Mouse (Mus musculus) lung, adult 2 months (tissue): ENCODE measurements at regions not wholly inside any gene's neighbourhood (a gene's known extent, or its start where the extent isn't known, plus 50 kb on each side); places are given as distances from the start of the nearest gene placed in this dataset.

Experiments
- DNase-seq: peaks from one replicate; pipeline ENCODE4 v3.0.0; 2022
- H3K4me1 ChIP-seq: fragments of 200-500 bp; 2 replicates; pipeline ENCODE4 v1.6.1; 2011; ENCODE audit warnings: low read length; ENCODE audit not compliant: control insufficient read depth, insufficient read depth
- H3K4me3 ChIP-seq: fragments of 200-500 bp; replicated peaks from 2 replicates; pipeline ENCODE3; 2011; ENCODE audit warnings: low read depth, mild to moderate bottlenecking, control low read depth, low read length; ENCODE audit errors: extremely low read depth
- CTCF ChIP-seq: fragments of 200-500 bp; IDR thresholded peaks from 2 replicates; pipeline ENCODE4 v1.5.1; 2011; ENCODE audit warnings: mild to moderate bottlenecking, low read length, control low read depth; ENCODE audit not compliant: insufficient read depth
- POLR2A ChIP-seq: fragments of 200-500 bp; IDR thresholded peaks from 2 replicates; pipeline ENCODE4 v1.6.1; 2011; ENCODE audit warnings: low read depth, mild to moderate bottlenecking, control low read depth, low read length, borderline replicate concordance; ENCODE audit errors: extremely low read depth
- WGBS: fragments of 180-500 bp; shearing (Covaris S2); methylation state at CpG from one replicate; pipeline ENCODE4 v1.1.7; 2018; 5-methylcytosine and 5-hydroxymethylcytosine counted together

- WGBS = 25% methylated on average over 8 of the region's 8 CpGs
- Histone ChIP-seq H3K4me1 (no peaks in the 10 kb centered on the region), H3K4me3 (no peak overlapping the region)
- no peak for TF ChIP-seq POLR2A
- no peak for TF ChIP-seq CTCF
- DNase-seq = no peak
Measured at GRCm38 (mm10) chr3:50882249-50882733, 342.0 kb upstream of the Noct start.

- DNase-seq = no peak
- H3K4me3 ChIP-seq = no peak overlapping the region
- no peaks in the 10 kb centered on the region for H3K4me1 ChIP-seq
- TF ChIP-seq CTCF = no peak
- WGBS = 59% methylated on average over 10 of the region's 10 CpGs
Measured at GRCm38 (mm10) chr3:50886336-50886735, 337.9 kb upstream of the Noct start.

GRCm38 (mm10) chr3:50887002-50887401 is 337.2 kb upstream of the Noct start:
- TF ChIP-seq POLR2A (no peak), CTCF (no peak)
- no peak for DNase-seq
- Histone ChIP-seq H3K4me1 (no peaks in the 10 kb centered on the region), H3K4me3 (no peak overlapping the region)
- 10% methylated on average over 7 of the region's 7 CpGs for WGBS

GRCm38 (mm10) chr3:50888571-50889210 is 335.6 kb upstream of the Noct start:
- TF ChIP-seq CTCF (no peak), POLR2A (no peak)
- no peak overlapping the region for H3K4me3 ChIP-seq
- no peaks in the 10 kb centered on the region for H3K4me1 ChIP-seq
- DNase-seq = no peak
- 89% methylated on average over 4 of the region's 4 CpGs for WGBS

GRCm38 (mm10) chr3:50890537-50890936 is 333.7 kb upstream of the Noct start:
- 92% methylated on average over 8 of the region's 8 CpGs for WGBS
- Histone ChIP-seq H3K4me3 (no peak overlapping the region), H3K4me1 (no peaks in the 10 kb centered on the region)
- DNase-seq = no peak
- TF ChIP-seq CTCF = no peak
- no peak for TF ChIP-seq POLR2A

GRCm38 (mm10) chr3:50898179-50898578 is 326.1 kb upstream of the Noct start:
- TF ChIP-seq POLR2A = no peak
- no peak for TF ChIP-seq CTCF
- Histone ChIP-seq H3K4me1 (no peaks in the 10 kb centered on the region), H3K4me3 (no peak overlapping the region)
- no peak for DNase-seq
- 74% methylated on average over 9 of the region's 9 CpGs for WGBS

GRCm38 (mm10) chr3:50899830-50900350 is 324.4 kb upstream of the Noct start:
- no peak for DNase-seq
- WGBS = 70% methylated on average over 7 of the region's 7 CpGs
- H3K4me3 ChIP-seq = no peak overlapping the region
- no peaks in the 10 kb centered on the region for H3K4me1 ChIP-seq
- TF ChIP-seq POLR2A (no peak), CTCF (no peak)

GRCm38 (mm10) chr3:50900566-50900965 is 323.7 kb upstream of the Noct start:
- 86% methylated on average over 9 of the region's 9 CpGs for WGBS
- no peak for TF ChIP-seq CTCF
- no peak for TF ChIP-seq POLR2A
- no peaks in the 10 kb centered on the region for H3K4me1 ChIP-seq

GRCm38 (mm10) chr3:50901321-50901720 is 322.9 kb upstream of the Noct start:
- TF ChIP-seq CTCF = no peak
- no peak for TF ChIP-seq POLR2A
- WGBS = 93% methylated on average over 10 of the region's 10 CpGs
- no peaks in the 10 kb centered on the region for H3K4me1 ChIP-seq
- no peak for DNase-seq
- no peak overlapping the region for H3K4me3 ChIP-seq

More at GRCm38 (mm10) chr3:50900566-50900965, 323.7 kb upstream of the Noct start:
- H3K4me3 ChIP-seq = no peak overlapping the region
- no peak for DNase-seq

GRCm38 (mm10) chr3:50902933-50903332 is 321.3 kb upstream of the Noct start:
- DNase-seq = no peak

More at GRCm38 (mm10) chr3:50902933-50903332, 321.3 kb upstream of the Noct start:
- no peak overlapping the region for H3K4me3 ChIP-seq
- WGBS = 52% methylated on average over 7 of the region's 7 CpGs
- H3K4me1 ChIP-seq = no peaks in the 10 kb centered on the region
- no peak for TF ChIP-seq CTCF
- no peak for TF ChIP-seq POLR2A
